Comparison of ENCODE assay signal across 8 mouse cellular contexts in the genomic region with DNA sequence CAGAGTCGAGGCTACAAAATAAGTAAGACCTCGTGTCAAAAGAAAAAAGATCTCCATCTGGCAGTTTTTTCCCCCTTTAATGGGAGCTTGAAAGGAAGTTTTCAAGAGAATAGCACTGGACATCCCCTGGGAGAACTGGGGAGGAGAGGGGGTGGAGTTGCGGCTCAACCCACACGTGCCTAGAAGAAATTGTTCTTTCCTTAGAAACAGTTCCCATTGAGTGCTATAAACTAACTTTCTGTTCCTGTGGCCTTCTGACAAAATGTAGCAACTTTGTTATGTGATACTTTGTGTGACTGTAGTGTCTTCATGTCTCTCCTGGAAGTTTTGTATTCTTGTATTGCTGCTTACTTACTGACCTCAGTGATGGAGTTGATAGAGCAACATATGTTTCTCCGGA. TPM values are rescaled to one million over a fixed set of nuclear protein-coding genes. Genes with fewer than 3 reads are reported as not detected.
DNase-seq lines count a peak whose midpoint lies in the region; ATAC-seq and TF ChIP-seq lines count a peak whose summit lies in the region.

No protein-coding gene starts in this region.

- no peaks in the 10 kb centered on the region for H3K27me3 ChIP-seq in lung, embryonic 14.5 days (ENCODE audit: insufficient read depth, low read length)
- no peaks in the 10 kb centered on the region for H3K27me3 ChIP-seq in embryonic facial prominence, embryonic 11.5 days (ENCODE audit: control insufficient read depth, insufficient read depth, low read length)
- H3K27me3 ChIP-seq in limb, embryonic 10.5 days (ENCODE audit: low read depth, poor library complexity, severe bottlenecking): no peaks in the 10 kb centered on the region
- H3K27me3 ChIP-seq in splenic B cell, adult 2 months (ENCODE audit: control insufficient read depth, insufficient read depth, low read length, poor library complexity, severe bottlenecking): no peaks in the 10 kb centered on the region

- 31% methylated on average over 5 of the region's 5 CpGs for WGBS in lung, embryonic 14.5 days
- 36% methylated on average over 5 of the region's 5 CpGs for WGBS in embryonic facial prominence, embryonic 11.5 days
- WGBS in limb, embryonic 10.5 days: 50% methylated on average over 5 of the region's 5 CpGs

- peaks cover 29% of the 10 kb centered on the region for H3K36me3 ChIP-seq in lung, embryonic 14.5 days (ENCODE audit: insufficient read depth)
- H3K36me3 ChIP-seq in embryonic facial prominence, embryonic 11.5 days (replicated peaks; ENCODE audit: control insufficient read depth, insufficient read depth, low read depth, low read length): no peaks in the 10 kb centered on the region; the same call in 1 of the 2 replicates
- peaks cover 24% of the 10 kb centered on the region for H3K36me3 ChIP-seq in limb, embryonic 10.5 days
- H3K36me3 ChIP-seq in splenic B cell, adult 2 months (ENCODE audit: control insufficient read depth, insufficient read depth, low read length, poor library complexity, severe bottlenecking): peaks cover 13% of the 10 kb centered on the region; the same call in 1 of the 2 replicates

- H3K9me3 ChIP-seq in lung, embryonic 14.5 days (ENCODE audit: low read depth, low read length): no peaks in the 10 kb centered on the region
- no peaks in the 10 kb centered on the region for H3K9me3 ChIP-seq in embryonic facial prominence, embryonic 11.5 days (replicated peaks; ENCODE audit: control insufficient read depth, low read length)
- no peaks in the 10 kb centered on the region for H3K9me3 ChIP-seq in limb, embryonic 10.5 days (replicated peaks)

- peak overlapping the region; percentile 65 for H3K4me2 ChIP-seq in lung, embryonic 14.5 days
- peak overlapping the region; percentile 62 for H3K4me2 ChIP-seq in embryonic facial prominence, embryonic 11.5 days (ENCODE audit: low read depth, low read length)

- peak overlapping the region; percentile 91 for H3K9ac ChIP-seq in lung, embryonic 14.5 days
- peak overlapping the region; percentile 79 for H3K9ac ChIP-seq in embryonic facial prominence, embryonic 11.5 days (replicated peaks; ENCODE audit: low read length)

- ATAC-seq in lung, embryonic 14.5 days (ENCODE audit: insufficient read depth): no peak
- no peak for ATAC-seq in embryonic facial prominence, embryonic 11.5 days (replicated peaks; ENCODE audit: insufficient number of reproducible peaks, low FRiP score, low TSS enrichment, low read depth)

- TF ChIP-seq CTCF in lung, embryonic 14.5 days (IDR thresholded peaks at IDR 0.05; ENCODE audit: low read depth): no peak

- H3K4me3 ChIP-seq in lung, embryonic 14.5 days (ENCODE audit: low read depth, low read length): peak overlapping the region; percentile 81
- H3K4me3 ChIP-seq in embryonic facial prominence, embryonic 11.5 days (ENCODE audit: low read depth, low read length): peak overlapping the region; percentile 78
- H3K4me3 ChIP-seq in limb, embryonic 10.5 days: peak overlapping the region; percentile 80

- H3K27ac ChIP-seq in lung, embryonic 14.5 days (ENCODE audit: low read depth): no peak overlapping the region
- no peak overlapping the region for H3K27ac ChIP-seq in embryonic facial prominence, embryonic 11.5 days (replicated peaks; ENCODE audit: low read depth, low read length)
- H3K27ac ChIP-seq in limb, embryonic 10.5 days: no peak overlapping the region

- H3K4me1 ChIP-seq in lung, embryonic 14.5 days (ENCODE audit: insufficient read depth): peaks cover 13% of the 10 kb centered on the region
- H3K4me1 ChIP-seq in embryonic facial prominence, embryonic 11.5 days (ENCODE audit: control insufficient read depth, insufficient read depth, low read length): no peaks in the 10 kb centered on the region
- H3K4me1 ChIP-seq in limb, embryonic 10.5 days: peaks cover 21% of the 10 kb centered on the region

- DNase-seq in lung, embryonic 14.5 days: peak; percentile 12
- DNase-seq in lung, postnatal 36 days: no peak
- DNase-seq in embryonic facial prominence, embryonic 11.5 days (ENCODE audit: low spot score): peak; percentile 23
- DNase-seq in limb, embryonic 10.5 days (ENCODE audit: low spot score): no peak
- DNase-seq in splenic B cell, adult 2 months (ENCODE audit: low read depth, low spot score): peak; percentile 3
- DNase-seq in cerebellum, adult 18-20 months: no peak
- DNase-seq in spleen, postnatal 14 days (ENCODE audit: low spot score in 2 of 2): no peak
- DNase-seq in cerebellum, postnatal 10 days: no peak

RNA-seq across cellular contexts. Expression of gene Ankra2, which starts 1.2 kb away (rescaled TPM):
- 19.8 and 21.2 TPM in 2 replicates for polyA plus RNA-seq in lung, embryonic 14.5 days (2014; fragmentation: Nextera tagmentation; extraction: Ambion mirVana)
- 26.0 and 29.7 TPM in 2 replicates for polyA plus RNA-seq in embryonic facial prominence, embryonic 11.5 days (2014; fragmentation: Nextera tagmentation; extraction: Ambion mirVana)
- 10.4 and 12.1 TPM in 2 replicates for polyA plus RNA-seq in limb, embryonic 10.5 days (2016; fragmentation: Nextera tagmentation; extraction: Ambion mirVana)

RNA-seq across cellular contexts. Expression of gene Utp15, which starts 1.3 kb away (rescaled TPM):
- polyA plus RNA-seq in lung, embryonic 14.5 days (2014; fragmentation: Nextera tagmentation; extraction: Ambion mirVana): 38.3 and 40.9 TPM in 2 replicates
- 45.3 and 46.3 TPM in 2 replicates for polyA plus RNA-seq in embryonic facial prominence, embryonic 11.5 days (2014; fragmentation: Nextera tagmentation; extraction: Ambion mirVana)
- polyA plus RNA-seq in limb, embryonic 10.5 days (2016; fragmentation: Nextera tagmentation; extraction: Ambion mirVana): 51.4 and 54.5 TPM in 2 replicates

RNA-seq across cellular contexts. Expression of gene Gm21976, which starts 15.6 kb away (rescaled TPM):
- polyA plus RNA-seq in lung, embryonic 14.5 days (2014; fragmentation: Nextera tagmentation; extraction: Ambion mirVana): not detected in 2 replicates
- not detected in 2 replicates for polyA plus RNA-seq in embryonic facial prominence, embryonic 11.5 days (2014; fragmentation: Nextera tagmentation; extraction: Ambion mirVana)
- not detected in 2 replicates for polyA plus RNA-seq in limb, embryonic 10.5 days (2016; fragmentation: Nextera tagmentation; extraction: Ambion mirVana)

RNA-seq across cellular contexts. Expression of gene Btf3, which starts 52.7 kb away (rescaled TPM):
- 746 and 761 TPM in 2 replicates for polyA plus RNA-seq in lung, embryonic 14.5 days (2014; fragmentation: Nextera tagmentation; extraction: Ambion mirVana)
- 952 and 1,036 TPM in 2 replicates for polyA plus RNA-seq in embryonic facial prominence, embryonic 11.5 days (2014; fragmentation: Nextera tagmentation; extraction: Ambion mirVana)
- 695 and 810 TPM in 2 replicates for polyA plus RNA-seq in limb, embryonic 10.5 days (2016; fragmentation: Nextera tagmentation; extraction: Ambion mirVana)

RNA-seq across cellular contexts. Expression of gene Arhgef28, which starts 57.9 kb away (rescaled TPM):
- 14.7 and 15.0 TPM in 2 replicates for polyA plus RNA-seq in lung, embryonic 14.5 days (2014; fragmentation: Nextera tagmentation; extraction: Ambion mirVana)
- polyA plus RNA-seq in embryonic facial prominence, embryonic 11.5 days (2014; fragmentation: Nextera tagmentation; extraction: Ambion mirVana): 8.6 and 10.6 TPM in 2 replicates
- 5.5 and 11.0 TPM in 2 replicates for polyA plus RNA-seq in limb, embryonic 10.5 days (2016; fragmentation: Nextera tagmentation; extraction: Ambion mirVana)

Comparison
In these comparisons a context has a peak if more than half of its experiments do, and no peak if none do; other contexts are left out.
1. DNase-seq: peak in lung, embryonic 14.5 days (single experiment), embryonic facial prominence, embryonic 11.5 days (single experiment) and splenic B cell, adult 2 months (single experiment); none in lung, postnatal 36 days (single experiment), limb, embryonic 10.5 days (single experiment), cerebellum, adult 18-20 months (0 of 2), spleen, postnatal 14 days (0 of 2) and cerebellum, postnatal 10 days (0 of 2).
2. Peak in every context shown above with its lines, with median percentiles within 50 percentile points of each other: H3K4me3 ChIP-seq.